Mouse (Mus musculus) MEL (cell line): ENCODE data around the gene Rbfox2. TPM values are rescaled to one million over a fixed set of nuclear protein-coding genes. Genes with fewer than 3 reads are reported as not detected.

Experiments
- DNase-seq: peaks from one replicate; pipeline ENCODE4 v3.0.0; 2011; ENCODE audit warnings: low read depth, low spot score
- H3K27ac ChIP-seq: 2 replicates; pipeline ENCODE4 v1.5.1; 2012; ENCODE audit warnings: low read depth, mild to moderate bottlenecking, control low read depth, low read length, moderate library complexity; ENCODE audit not compliant: control insufficient read depth
- H3K27me3 ChIP-seq, 2 experiments: fragments of 150-350 bp in 1 of 2; sonication (generic) in 1 of 2; 2 replicates each; pipeline ENCODE4 v1.6.1; 2012; ENCODE audit warnings: low read length in 2 of 2, mild to moderate bottlenecking in 2 of 2, improper control_type of control experiment in 1 of 2, moderate library complexity in 1 of 2; ENCODE audit not compliant: insufficient read depth in 2 of 2, control insufficient read depth in 1 of 2
- H3K36me3 ChIP-seq, 2 experiments: 2 replicates each; pipeline ENCODE4 v1.6.1; 2012 to 2014; ENCODE audit warnings: low read length in 2 of 2, improper control_type of control experiment in 1 of 2, inconsistent platforms in 1 of 2, mild to moderate bottlenecking in 1 of 2; ENCODE audit not compliant: insufficient read depth in 2 of 2, control insufficient read depth in 1 of 2
- H3K4me1 ChIP-seq, 2 experiments: fragments of 150-350 bp in 1 of 2; sonication (generic) in 1 of 2; 2 replicates each; pipeline ENCODE4 v1.6.1; 2012; ENCODE audit warnings: low read length in 2 of 2, improper control_type of control experiment in 1 of 2, mild to moderate bottlenecking in 1 of 2; ENCODE audit not compliant: insufficient read depth in 2 of 2, control insufficient read depth in 1 of 2
- H3K4me3 ChIP-seq, 2 experiments: fragments of 150-350 bp in 1 of 2; sonication (generic) in 1 of 2; 2 replicates each; pipeline ENCODE4 v1.5.1; 2012; ENCODE audit warnings: low read depth in 2 of 2, low read length in 2 of 2, mild to moderate bottlenecking in 2 of 2, moderate library complexity in 2 of 2, control low read depth in 1 of 2, improper control_type of control experiment in 1 of 2; ENCODE audit not compliant: control insufficient read depth in 1 of 2, insufficient read depth in 1 of 2
- H3K79me2 ChIP-seq: 2 replicates; pipeline ENCODE4 v1.6.1; 2012; ENCODE audit warnings: mild to moderate bottlenecking, low read length, moderate library complexity; ENCODE audit not compliant: control insufficient read depth, poor library complexity, insufficient read depth
- H3K9ac ChIP-seq: 2 replicates; pipeline ENCODE4 v1.6.1; 2012; ENCODE audit warnings: low read depth, mild to moderate bottlenecking, control low read depth, low read length, moderate library complexity; ENCODE audit not compliant: control insufficient read depth, poor library complexity, severe bottlenecking
- H3K9me3 ChIP-seq: fragments of 150-350 bp; sonication (generic); replicated peaks from 2 replicates; pipeline ENCODE4 v1.6.1; 2012; ENCODE audit warnings: mild to moderate bottlenecking, low read length, improper control_type of control experiment, moderate library complexity; ENCODE audit not compliant: insufficient read depth
- CHD2 ChIP-seq: IDR thresholded peaks from 2 replicates; pipeline ENCODE4 v1.6.1; 2011; ENCODE audit warnings: low read length, improper control_type of control experiment
- E2F4 ChIP-seq: IDR thresholded peaks from 2 replicates; pipeline ENCODE4 v1.6.1; 2011; ENCODE audit warnings: low read depth, low read length, improper control_type of control experiment, borderline replicate concordance
- ELF1 ChIP-seq: IDR thresholded peaks from 2 replicates; pipeline ENCODE4 v1.6.1; 2014; ENCODE audit warnings: low read depth, mild to moderate bottlenecking, inconsistent platforms, low read length, improper control_type of control experiment, moderate library complexity
- EP300 ChIP-seq, 2 experiments: IDR thresholded peaks; 2 replicates each; pipeline ENCODE4 v1.6.1; 2011; ENCODE audit warnings: improper control_type of control experiment in 2 of 2, low read length in 2 of 2, low read depth in 1 of 2, mild to moderate bottlenecking in 1 of 2
- GABPA ChIP-seq: IDR thresholded peaks from 2 replicates; pipeline ENCODE4 v1.6.1; 2012; ENCODE audit warnings: low read depth, mild to moderate bottlenecking, inconsistent platforms, low read length, improper control_type of control experiment, moderate library complexity
- MAFK ChIP-seq: IDR thresholded peaks from 2 replicates; pipeline ENCODE4 v1.6.1; 2011; ENCODE audit warnings: low read depth, mild to moderate bottlenecking, low read length, improper control_type of control experiment, borderline replicate concordance
- MAX ChIP-seq: IDR thresholded peaks from 2 replicates; pipeline ENCODE4 v1.6.1; 2011; ENCODE audit warnings: low read length, improper control_type of control experiment
- MEF2A ChIP-seq: IDR thresholded peaks from 2 replicates; pipeline ENCODE4 v1.6.1; 2014; ENCODE audit warnings: low read depth, mild to moderate bottlenecking, inconsistent platforms, low read length, improper control_type of control experiment; ENCODE audit not compliant: poor library complexity, insufficient replicate concordance, severe bottlenecking; ENCODE audit errors: extremely low read depth
- MXI1 ChIP-seq: IDR thresholded peaks from 2 replicates; pipeline ENCODE4 v1.6.1; 2011; ENCODE audit warnings: mild to moderate bottlenecking, low read depth, low read length, improper control_type of control experiment
- NELFE ChIP-seq: IDR thresholded peaks from 2 replicates; pipeline ENCODE4 v1.6.1; 2011; ENCODE audit warnings: low read depth, low read length, improper control_type of control experiment
- RAD21 ChIP-seq: IDR thresholded peaks from 2 replicates; pipeline ENCODE4 v1.6.1; 2011; ENCODE audit warnings: mild to moderate bottlenecking, low read depth, low read length, improper control_type of control experiment
- SIN3A ChIP-seq: IDR thresholded peaks from 2 replicates; pipeline ENCODE4 v1.6.1; 2012; ENCODE audit warnings: low read length, improper control_type of control experiment, inconsistent platforms
- TAL1 ChIP-seq: IDR thresholded peaks from 2 replicates; pipeline ENCODE4 v1.6.1; 2012; ENCODE audit warnings: mild to moderate bottlenecking, inconsistent platforms, low read length, moderate library complexity, mixed read lengths
- TBP ChIP-seq: IDR thresholded peaks from 2 replicates; pipeline ENCODE4 v1.8.0; 2011; ENCODE audit warnings: low read depth, low read length, improper control_type of control experiment
- UBTF ChIP-seq: IDR thresholded peaks from 2 replicates; pipeline ENCODE4 v1.6.1; 2012; ENCODE audit warnings: low read depth, mild to moderate bottlenecking, inconsistent platforms, low read length, improper control_type of control experiment, moderate library complexity, borderline replicate concordance; ENCODE audit not compliant: insufficient read depth
- ZKSCAN1 ChIP-seq: IDR thresholded peaks from 2 replicates; pipeline ENCODE4 v1.6.1; 2012; ENCODE audit warnings: low read depth, mild to moderate bottlenecking, inconsistent platforms, low read length, improper control_type of control experiment, moderate library complexity
- polyA plus RNA-seq, 2 experiments: library from polyadenylated mRNA; stranded (reverse) in 1 of 2; unstranded in 1 of 2; fragments of >175 nt in 1 of 2; fragments of >200 nt in 1 of 2; gene quantifications; 2 replicates each; pipeline versions ENCODE4 v1.2.1 to v1.2.4; 2012; ENCODE audit warnings: low replicate concordance in 2 of 2, low read depth in 1 of 2; ENCODE audit not compliant: insufficient read length in 2 of 2, insufficient read depth in 1 of 2, missing spikeins in 1 of 2
- total RNA-seq: library from RNA; depleted of rRNA; stranded (reverse); fragments of 300-350 nt; gene quantifications from 2 replicates; pipeline ENCODE4 v1.2.3, GENCODE M21; 2012

Gene Rbfox2
- total and polyA plus RNA-seq, 3 experiments, result 3.4 to 6.0 TPM; not detected in 1

DNA sequence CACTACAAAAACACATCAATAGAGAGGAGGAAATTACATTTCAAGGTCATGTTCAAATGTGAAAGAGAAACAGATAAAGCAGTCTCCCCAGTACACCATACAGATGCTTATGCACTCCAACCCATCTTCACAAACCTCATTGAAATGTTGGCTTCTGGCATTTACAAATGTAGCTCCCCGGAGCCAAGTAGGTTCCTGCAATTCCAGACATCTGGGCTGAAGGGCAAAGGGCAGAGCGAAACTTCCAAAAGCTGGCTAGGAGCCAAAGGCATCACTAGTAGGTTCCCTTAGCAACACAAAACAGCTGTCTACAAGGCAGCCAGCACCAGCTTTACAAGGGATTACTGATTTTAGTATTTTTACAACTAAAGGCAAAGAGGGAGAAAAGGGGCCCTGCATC is 104.6 kb downstream of the Rbfox2 start:
- TF ChIP-seq GABPA, result no peak
- TF ChIP-seq NELFE, result no peak
- no peak for TF ChIP-seq MAFK
- TF ChIP-seq TAL1, result no peak
- no peak for TF ChIP-seq MXI1
- no peak for TF ChIP-seq TBP
- TF ChIP-seq CHD2, result no peak
- TF ChIP-seq ELF1, result no peak
- no peak for TF ChIP-seq MEF2A
- H3K4me3 ChIP-seq, result no peak overlapping the region
- no peak for DNase-seq
- H3K9me3 ChIP-seq, result no peaks in the 10 kb centered on the region
- H3K27me3 ChIP-seq, result no peaks in the 10 kb centered on the region
- no peaks in the 10 kb centered on the region; a peak in 1 of 4 replicates for H3K36me3 ChIP-seq
- no peaks in the 10 kb centered on the region; a peak in 1 of 4 replicates for H3K4me1 ChIP-seq
- no peak overlapping the region for H3K9ac ChIP-seq
- H3K27ac ChIP-seq, result no peak overlapping the region
- no peaks in the 10 kb centered on the region for H3K79me2 ChIP-seq

GRCm38 (mm10) chr15:77196827-77197226 is 110.0 kb downstream of the Rbfox2 start:
- no peak for TF ChIP-seq SIN3A
- TF ChIP-seq TBP, result no peak
- TF ChIP-seq E2F4, result no peak
- TF ChIP-seq UBTF, result no peak
- no peak for TF ChIP-seq RAD21
- no peak for TF ChIP-seq NELFE
- TF ChIP-seq EP300 (IDR thresholded peaks at IDR 0.05; ENCODE audit: low read depth in 1 of 2, low read length in 2 of 2), result no peak
- Histone ChIP-seq H3K4me3 (no peak overlapping the region), H3K9ac (no peak overlapping the region), H3K4me1 (no peaks in the 10 kb centered on the region; a peak in 1 of 4 replicates), H3K9me3 (no peaks in the 10 kb centered on the region), H3K27ac (no peak overlapping the region), H3K36me3 (no peaks in the 10 kb centered on the region), H3K27me3 (no peaks in the 10 kb centered on the region), H3K79me2 (no peaks in the 10 kb centered on the region)
- no peak for DNase-seq

GRCm38 (mm10) chr15:77196001-77196400 is 110.8 kb downstream of the Rbfox2 start:
- DNase-seq, result no peak
- no peak overlapping the region for H3K4me3 ChIP-seq
- no peaks in the 10 kb centered on the region for H3K79me2 ChIP-seq
- TF ChIP-seq ZKSCAN1 (no peak), GABPA (no peak), CHD2 (no peak), MAX (no peak)
- H3K9me3 ChIP-seq, result no peaks in the 10 kb centered on the region
- H3K9ac ChIP-seq, result no peak overlapping the region
- no peaks in the 10 kb centered on the region for H3K36me3 ChIP-seq
- H3K27me3 ChIP-seq, result no peaks in the 10 kb centered on the region
- H3K4me1 ChIP-seq, result no peaks in the 10 kb centered on the region; a peak in 1 of 4 replicates
- H3K27ac ChIP-seq, result no peak overlapping the region
